Mouse (Mus musculus) CH12F3 (cell line): ENCODE data around the gene Acox3.

ENCODE experiments used
- in situ Hi-C: fragments of 300-500 bp; cut with MboI; formaldehyde crosslinking; loops from 2 replicates; pipeline ENCODE4 v1.14.3; 2020; ENCODE audit warnings: low sequenced_read_pairs

Acox3 gene

DNA sequence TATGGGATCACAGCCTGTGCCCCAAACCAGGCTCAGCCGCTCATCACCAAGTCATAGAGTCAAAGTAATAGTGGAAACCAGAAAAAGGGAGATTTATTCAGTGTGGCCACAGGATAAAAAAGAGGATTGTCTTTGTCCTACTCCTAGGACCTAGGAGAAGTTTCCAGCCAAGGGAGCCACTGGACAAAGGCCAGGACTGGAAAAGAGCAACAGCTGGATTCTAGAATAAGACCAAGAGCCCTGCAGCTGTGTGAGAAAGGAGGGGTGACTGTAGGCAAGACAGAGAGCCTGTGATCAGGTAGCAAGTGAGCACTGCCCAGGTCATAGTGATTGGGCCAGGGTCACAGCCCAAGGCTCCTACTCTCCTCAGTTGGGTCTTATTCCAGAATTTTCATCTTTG, 64.1 kb downstream of the Acox3 start:
- in situ Hi-C loops: no loop called here

GRCm38 (mm10) chr5:35647562-35647961, 64.7 kb downstream of the Acox3 start:
- in situ Hi-C loops: no loop called here

GRCm38 (mm10) chr5:35648230-35648629, 65.4 kb downstream of the Acox3 start:
- in situ Hi-C loops: no loop called here

DNA sequence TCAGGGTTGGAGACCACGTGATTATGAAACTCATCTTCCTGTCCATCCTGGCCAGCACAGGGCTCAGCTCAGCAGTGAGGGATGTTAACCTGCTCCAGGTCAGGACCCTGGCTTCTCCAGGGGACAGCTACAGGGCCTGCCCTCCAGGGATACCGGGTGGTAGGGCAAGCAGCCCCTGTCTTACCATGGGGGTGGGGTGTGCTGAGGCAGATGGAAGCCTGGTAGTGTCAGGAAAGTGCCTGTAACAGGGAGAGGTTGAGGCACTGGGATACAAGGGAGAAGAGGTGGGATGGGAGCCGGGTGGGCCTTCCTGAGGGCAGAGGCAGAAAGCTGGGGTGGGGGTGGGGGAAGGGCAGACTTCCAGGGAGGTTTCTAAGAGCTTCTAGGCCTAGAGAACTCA, 69.5 kb downstream of the Acox3 start:
- in situ Hi-C loops: no loop called here

DNA sequence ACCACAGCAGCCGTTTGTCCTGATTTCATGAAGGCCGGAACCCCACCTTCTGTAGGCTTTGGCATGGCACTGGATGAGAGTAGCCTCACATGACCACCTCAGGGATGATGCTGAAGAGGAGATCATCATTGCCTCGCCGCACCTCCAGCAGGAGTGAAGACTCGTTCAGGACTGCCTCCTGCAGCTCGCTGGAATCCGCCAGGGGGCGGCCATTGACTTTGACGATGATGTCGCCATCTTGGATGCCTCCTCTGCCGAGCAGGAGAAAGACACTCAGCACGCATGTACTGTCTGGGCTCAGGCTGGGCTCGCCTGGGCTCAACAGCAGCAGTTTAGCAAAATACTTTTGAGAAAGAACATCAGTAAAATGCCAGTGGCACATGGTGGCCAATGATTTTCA, 70.0 kb downstream of the Acox3 start:
- in situ Hi-C loops: no loop called here

GRCm38 (mm10) chr5:35653743-35654395, 71.0 kb downstream of the Acox3 start:
- in situ Hi-C loops: no loop called here

- in situ Hi-C loops: no loop called here
Measured at GRCm38 (mm10) chr5:35655753-35656485, 73.1 kb downstream of the Acox3 start.

DNA sequence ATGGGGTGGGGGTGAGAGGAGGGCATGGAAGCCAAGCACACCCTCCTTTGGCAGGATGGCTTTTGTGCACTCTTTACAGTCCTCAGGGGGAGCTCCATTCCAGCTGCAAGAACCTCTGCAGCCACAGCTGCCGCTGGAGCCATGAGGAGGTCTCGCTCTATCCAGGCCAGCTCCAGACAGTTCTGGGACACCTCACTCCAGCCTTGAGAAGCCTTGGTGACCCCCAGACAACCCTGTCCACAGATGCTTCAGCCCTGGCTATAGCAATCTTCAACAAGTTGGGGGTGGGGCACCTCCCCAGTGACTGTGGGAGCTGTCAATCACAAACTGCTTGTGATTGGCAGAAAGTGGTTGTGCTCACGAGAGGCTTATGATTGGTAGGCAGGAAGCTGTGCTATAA, 76.7 kb downstream of the Acox3 start:
- in situ Hi-C loops: no loop called here

- in situ Hi-C loops: no loop called here
Measured at GRCm38 (mm10) chr5:35661210-35661609, 78.4 kb downstream of the Acox3 start.

GRCm38 (mm10) chr5:35662021-35662545, 79.2 kb downstream of the Acox3 start:
- in situ Hi-C loops: no loop called here
